Mouse (Mus musculus) forebrain, embryonic 14.5 days (tissue): ENCODE measurements around the gene Lrrc36. TPM values are rescaled to one million over a fixed set of nuclear protein-coding genes. Genes with fewer than 3 reads are reported as not detected.

Source experiments
- ATAC-seq: fragments of 200-750 bp; cut with Nextera tagmentation; 2 replicates; pipeline ENCODE4 v1.8.0; 2017; ENCODE audit warnings: mild to moderate bottlenecking, moderate library complexity
- DNase-seq: peaks from one replicate; pipeline ENCODE4 v3.0.0-alpha.2; 2015; ENCODE audit warnings: low spot score
- H3K27ac ChIP-seq: fragments of 300-500 bp; sonication (generic); 2 replicates; pipeline ENCODE4 v1.5.1; 2014; ENCODE audit warnings: low read depth, mild to moderate bottlenecking, control low read depth, low read length, moderate library complexity
- H3K27me3 ChIP-seq: fragments of 300-500 bp; sonication (generic); replicated peaks from 2 replicates; pipeline ENCODE4 v1.6.1; 2014; ENCODE audit warnings: low read length, control low read depth, mixed read lengths; ENCODE audit not compliant: control insufficient read depth, insufficient read depth
- H3K36me3 ChIP-seq: fragments of 300-500 bp; sonication (generic); 2 replicates; pipeline ENCODE4 v1.6.1; 2014; ENCODE audit warnings: low read length, control low read depth; ENCODE audit not compliant: control insufficient read depth, insufficient read depth
- H3K4me1 ChIP-seq: fragments of 300-500 bp; sonication (generic); 2 replicates; pipeline ENCODE4 v1.6.1; 2014; ENCODE audit warnings: antibody characterized with exemption, low read length, control low read depth; ENCODE audit not compliant: control insufficient read depth, insufficient read depth
- H3K4me2 ChIP-seq: fragments of 300-500 bp; sonication (generic); 2 replicates; pipeline ENCODE4 v1.6.1; 2014; ENCODE audit warnings: mild to moderate bottlenecking, control low read depth, low read length
- H3K4me3 ChIP-seq: fragments of 300-500 bp; sonication (generic); 2 replicates; pipeline ENCODE4 v1.5.1; 2014; ENCODE audit warnings: low read depth, low read length, control low read depth
- H3K9ac ChIP-seq: fragments of 300-500 bp; sonication (generic); 2 replicates; pipeline ENCODE4 v1.6.1; 2014; ENCODE audit warnings: mild to moderate bottlenecking, low read length, control low read depth, moderate library complexity
- H3K9me3 ChIP-seq: fragments of 300-500 bp; sonication (generic); replicated peaks from 2 replicates; pipeline ENCODE4 v1.6.1; 2016; ENCODE audit warnings: low read length, control low read depth, mixed read lengths; ENCODE audit not compliant: control insufficient read depth
- WGBS: fragments of 180-500 bp; shearing (Covaris S2); extraction: QIAGEN DNeasy Blood & Tissue Kit; methylation state at CpG from one replicate; pipeline ENCODE4 v1.1.7; 2014; 5-methylcytosine and 5-hydroxymethylcytosine counted together
- polyA plus RNA-seq: library from polyadenylated mRNA; unstranded; fragments of >200 nt; fragmentation: Nextera tagmentation; extraction: Ambion mirVana; gene quantifications from 2 replicates; pipeline ENCODE4 v1.2.1, GENCODE M21; 2014

Gene Lrrc36
- polyA plus RNA-seq, 1 experiment from 2014 or later: 0.43 TPM

DNA sequence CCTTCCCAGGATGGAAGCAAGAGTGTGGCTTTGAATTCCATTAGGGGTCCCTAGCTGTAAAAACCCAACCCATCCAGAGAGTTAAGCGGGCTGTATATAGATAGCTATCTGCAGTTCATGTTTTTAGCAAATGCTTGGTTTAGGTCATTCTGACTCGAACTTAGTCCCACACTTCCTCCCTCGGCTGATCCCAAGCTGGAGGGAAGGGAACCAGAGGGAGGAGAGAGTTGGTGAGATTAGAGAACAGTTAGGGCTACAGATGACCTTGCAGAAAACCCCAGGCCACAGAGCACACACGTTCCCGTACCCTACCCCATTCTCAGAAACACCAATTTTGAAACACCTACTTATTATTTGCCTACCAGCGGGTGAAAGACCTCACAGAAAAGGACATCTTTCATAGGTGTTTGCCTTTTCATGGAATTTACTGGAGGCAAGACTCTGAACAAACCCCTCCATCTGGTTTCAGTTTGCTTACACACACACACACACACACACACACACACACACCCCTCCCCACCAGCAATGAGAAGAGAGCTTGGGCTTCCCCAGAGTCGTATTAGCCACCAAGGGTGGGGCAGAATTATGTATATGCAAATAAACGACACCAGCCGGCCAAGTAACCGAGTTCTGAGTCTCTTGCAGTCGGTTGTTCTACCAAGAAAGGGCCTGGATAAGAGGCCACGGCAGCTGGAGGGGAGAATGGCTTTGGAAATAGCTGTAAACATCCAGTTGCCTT lies 96.8 kb downstream of the Lrrc36 start:
- no peaks in the 10 kb centered on the region for H3K27me3 ChIP-seq
- 58% methylated on average over 12 of the region's 12 CpGs for WGBS
- DNase-seq (no peak), ATAC-seq (no peak)
- no peaks in the 10 kb centered on the region for H3K36me3 ChIP-seq
- H3K4me1 ChIP-seq: no peaks in the 10 kb centered on the region
- H3K9me3 ChIP-seq: no peaks in the 10 kb centered on the region
- H3K9ac ChIP-seq: no peak overlapping the region
- no peak overlapping the region for H3K4me3 ChIP-seq
- H3K4me2 ChIP-seq: no peak overlapping the region
- no peak overlapping the region for H3K27ac ChIP-seq

Other genes with a start within 250 kb of the Lrrc36 start
- 34.5 and 39.5 TPM in 2 replicates for gene Cbfb, start 242.9 kb upstream of the Lrrc36 start, polyA plus RNA-seq
- 35.4 and 38.9 TPM in 2 replicates for gene D230025D16Rik, start 188.4 kb upstream of the Lrrc36 start, polyA plus RNA-seq
- gene B3gnt9, start 158.4 kb upstream of the Lrrc36 start, polyA plus RNA-seq: 3.1 and 4.1 TPM in 2 replicates
- 14.8 and 21.8 TPM in 2 replicates for gene Tradd, start 149.0 kb upstream of the Lrrc36 start, polyA plus RNA-seq
- 0.50 and 0.85 TPM in 2 replicates for gene Fbxl8, start 148.9 kb upstream of the Lrrc36 start, polyA plus RNA-seq
- gene Hsf4, start 143.8 kb upstream of the Lrrc36 start, polyA plus RNA-seq: 0.14 and 0.37 TPM in 2 replicates
- 2.9 and 3.0 TPM in 2 replicates for gene Nol3, start 137.4 kb upstream of the Lrrc36 start, polyA plus RNA-seq
- 67.9 and 69.5 TPM in 2 replicates for gene 4931428F04Rik, start 123.7 kb upstream of the Lrrc36 start, polyA plus RNA-seq
- 8.3 and 8.8 TPM in 2 replicates for gene Exoc3l, start 117.5 kb upstream of the Lrrc36 start, polyA plus RNA-seq
- gene E2f4, start 115.9 kb upstream of the Lrrc36 start, polyA plus RNA-seq: 50.8 and 51.9 TPM in 2 replicates
- gene Elmo3, start 108.0 kb upstream of the Lrrc36 start, polyA plus RNA-seq: 0.70 and 0.82 TPM in 2 replicates
- 0.67 and 0.93 TPM in 2 replicates for gene Lrrc29, start 87.3 kb upstream of the Lrrc36 start, polyA plus RNA-seq
- 130 and 141 TPM in 2 replicates for gene Tmem208, start 87.2 kb upstream of the Lrrc36 start, polyA plus RNA-seq
- gene Fhod1, start 65.6 kb upstream of the Lrrc36 start, polyA plus RNA-seq: 0.39 and 0.48 TPM in 2 replicates
- 3.8 and 6.9 TPM in 2 replicates for gene Slc9a5, start 64.7 kb upstream of the Lrrc36 start, polyA plus RNA-seq
- 1.1 and 1.2 TPM in 2 replicates for gene Plekhg4, start 40.3 kb upstream of the Lrrc36 start, polyA plus RNA-seq
- gene Kctd19, start 69 bp upstream of the Lrrc36 start, polyA plus RNA-seq: 0.09 TPM in 1 of 2 replicates, not detected in the other
- gene Tppp3, start 58.0 kb downstream of the Lrrc36 start, polyA plus RNA-seq: 49.2 and 57.0 TPM in 2 replicates
- 15.5 and 22.0 TPM in 2 replicates for gene Zdhhc1, start 83.3 kb downstream of the Lrrc36 start, polyA plus RNA-seq
- 1.1 and 1.8 TPM in 2 replicates for gene Hsd11b2, start 105.2 kb downstream of the Lrrc36 start, polyA plus RNA-seq
- 194 and 211 TPM in 2 replicates for gene Atp6v0d1, start 152.5 kb downstream of the Lrrc36 start, polyA plus RNA-seq
- 14.9 and 21.7 TPM in 2 replicates for gene Ripor1, start 191.7 kb downstream of the Lrrc36 start, polyA plus RNA-seq
- 100 and 108 TPM in 2 replicates for gene Ctcf, start 223.0 kb downstream of the Lrrc36 start, polyA plus RNA-seq
- gene Agrp, start 223.8 kb downstream of the Lrrc36 start, polyA plus RNA-seq: 0.72 and 1.8 TPM in 2 replicates